Mouse (Mus musculus): ENCODE data around the gene Esr1. TPM values are rescaled to one million over a fixed set of nuclear protein-coding genes. Genes with fewer than 3 reads are reported as not detected.

Esr1 gene
- total RNA-seq, 2 experiments from 2014 or later = 30.6 to 46.5 TPM

DNA sequence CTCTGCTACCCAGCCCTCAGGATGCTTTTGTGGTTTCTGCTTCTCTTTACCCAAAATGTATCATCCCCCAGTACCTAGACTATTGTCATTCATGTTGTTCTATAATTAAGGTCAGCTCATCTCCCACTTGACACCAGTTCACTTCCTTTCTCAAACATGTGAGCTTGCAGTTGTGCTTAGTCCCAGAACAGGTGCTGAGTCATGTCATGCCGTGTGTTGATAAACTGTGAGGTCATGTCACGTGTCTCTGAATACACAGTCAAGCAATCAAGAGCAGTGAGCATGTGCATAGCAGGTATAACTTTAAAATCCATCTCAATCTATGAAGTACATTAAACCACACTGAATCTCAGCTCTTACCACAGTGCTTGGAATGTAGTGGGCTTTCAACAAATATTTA, 297.9 kb downstream of the Esr1 start:
- Histone ChIP-seq H3K4me3 (no peak overlapping the region), H3K27ac (no peak overlapping the region)
- DNase-seq = no peak
- intact Hi-C loops (cut with DNase I) = no loop called here
- no peak for TF ChIP-seq CTCF (IDR thresholded peaks at IDR 0.05)

DNA sequence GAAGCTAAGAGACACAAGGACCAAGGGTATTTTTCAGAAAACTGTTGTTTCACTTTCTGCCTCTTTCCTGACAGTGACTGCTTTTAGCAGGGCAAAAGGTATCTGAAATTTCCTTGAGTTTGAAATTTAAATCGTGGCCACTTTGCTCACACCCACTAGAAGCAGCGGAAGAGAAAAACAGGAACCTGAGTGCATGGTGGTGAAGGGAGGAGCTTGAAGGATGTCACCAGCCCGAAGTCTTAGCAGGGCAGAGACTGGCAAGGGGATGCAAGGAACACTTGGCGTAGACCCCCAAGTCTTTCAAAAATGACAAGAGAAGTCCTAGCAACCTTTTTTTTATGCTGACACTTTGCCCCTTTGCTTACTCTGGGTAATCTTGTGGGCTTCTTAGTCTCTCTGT, 299.1 kb downstream of the Esr1 start:
- intact Hi-C loops (cut with DNase I) = no loop called here
- Histone ChIP-seq H3K4me3 (no peak overlapping the region), H3K27ac (no peak overlapping the region)
- no peak for DNase-seq
- no peak for TF ChIP-seq CTCF (IDR thresholded peaks at IDR 0.05)

GRCm38 (mm10) chr10:4919046-4919445, 307.7 kb downstream of the Esr1 start:
- Histone ChIP-seq H3K27ac (no peak overlapping the region), H3K4me3 (no peak overlapping the region)
- no peak for TF ChIP-seq CTCF (IDR thresholded peaks at IDR 0.05)
- intact Hi-C loops (cut with DNase I) = no loop called here
- DNase-seq = no peak

DNA sequence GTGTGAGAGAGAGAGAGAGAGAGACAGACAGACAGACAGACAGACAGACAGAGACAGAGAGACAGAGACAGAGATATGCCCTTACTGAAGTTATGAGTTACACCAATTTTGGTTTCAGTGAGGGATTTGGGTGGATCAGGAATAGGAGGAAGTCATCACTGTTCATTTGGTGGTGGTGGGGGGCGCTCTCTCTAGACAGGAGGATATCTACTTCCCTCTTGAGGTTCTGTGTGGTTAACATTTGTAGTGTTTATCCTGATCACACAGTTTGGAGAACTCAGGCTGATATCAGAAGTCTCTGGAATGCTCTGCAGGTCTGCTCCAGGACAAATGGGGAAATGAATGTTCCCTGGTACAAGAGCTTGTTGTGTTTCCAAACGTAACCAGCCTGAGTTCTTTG, 312.2 kb downstream of the Esr1 start:
- Histone ChIP-seq H3K4me3 (no peak overlapping the region), H3K27ac (no peak overlapping the region)
- no peak for DNase-seq
- no peak for TF ChIP-seq CTCF (IDR thresholded peaks at IDR 0.05)
- intact Hi-C loops (cut with DNase I) = no loop called here

GRCm38 (mm10) chr10:4924391-4924790, 313.0 kb downstream of the Esr1 start:
- no peak for DNase-seq
- intact Hi-C loops (cut with DNase I) = no loop called here
- Histone ChIP-seq H3K4me3 (no peak overlapping the region), H3K27ac (no peak overlapping the region)
- no peak for TF ChIP-seq CTCF (IDR thresholded peaks at IDR 0.05)

- no peak for TF ChIP-seq CTCF (IDR thresholded peaks at IDR 0.05)
- Histone ChIP-seq H3K4me3 (no peak overlapping the region), H3K27ac (peak overlapping the region; percentile 62)
- no peak for DNase-seq
- intact Hi-C loops (cut with DNase I) = no loop called here
Measured at GRCm38 (mm10) chr10:4943148-4943547, 331.8 kb downstream of the Esr1 start.

- TF ChIP-seq CTCF (IDR thresholded peaks at IDR 0.05) = no peak
- Histone ChIP-seq H3K27ac (peak overlapping the region; percentile 59), H3K4me3 (no peak overlapping the region)
- no peak for DNase-seq
- intact Hi-C loops (cut with DNase I) = no loop called here
Measured at GRCm38 (mm10) chr10:4944725-4945124, 333.3 kb downstream of the Esr1 start.

GRCm38 (mm10) chr10:4965768-4966167, 354.4 kb downstream of the Esr1 start:
- Histone ChIP-seq H3K4me3 (no peak overlapping the region), H3K27ac (no peak overlapping the region)
- no peak for TF ChIP-seq CTCF (IDR thresholded peaks at IDR 0.05)
- intact Hi-C loops (cut with DNase I) = no loop called here
- no peak for DNase-seq

GRCm38 (mm10) chr10:4971156-4971555, 359.8 kb downstream of the Esr1 start:
- Histone ChIP-seq H3K27ac (no peak overlapping the region), H3K4me3 (no peak overlapping the region)
- intact Hi-C loops (cut with DNase I) = no loop called here
- DNase-seq = no peak
- no peak for TF ChIP-seq CTCF (IDR thresholded peaks at IDR 0.05)

DNA sequence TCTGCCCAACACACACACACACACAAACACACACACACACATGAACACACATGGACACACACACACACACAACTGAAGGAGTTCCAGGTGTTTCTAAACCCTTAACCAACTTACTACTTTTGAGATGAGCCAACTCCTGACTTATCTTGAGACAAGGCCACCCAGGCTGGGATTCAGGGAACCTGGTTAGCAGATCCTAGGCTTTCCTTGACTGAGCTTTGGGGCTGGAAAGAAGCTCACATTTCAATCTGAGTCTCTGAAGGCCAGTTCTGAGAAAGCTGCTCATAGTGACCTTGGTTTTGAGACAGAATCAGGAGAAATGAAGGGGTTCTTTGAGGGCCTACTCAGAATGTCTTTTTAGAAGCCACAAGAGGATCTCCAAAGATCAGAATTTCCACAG, 360.2 kb downstream of the Esr1 start:
- TF ChIP-seq CTCF (IDR thresholded peaks at IDR 0.05) = no peak
- intact Hi-C loops (cut with DNase I) = no loop called here
- Histone ChIP-seq H3K27ac (no peak overlapping the region), H3K4me3 (no peak overlapping the region)
- DNase-seq = no peak

- H3K4me3 ChIP-seq = no peak overlapping the region
- intact Hi-C loops (cut with DNase I) = no loop called here
- no peak for TF ChIP-seq CTCF (IDR thresholded peaks at IDR 0.05)
- no peak overlapping the region for H3K27ac ChIP-seq
- DNase-seq = no peak
Measured at GRCm38 (mm10) chr10:4972026-4972425, 360.6 kb downstream of the Esr1 start.

GRCm38 (mm10) chr10:4974246-4974645, 362.9 kb downstream of the Esr1 start:
- TF ChIP-seq CTCF (IDR thresholded peaks at IDR 0.05) = no peak
- intact Hi-C loops (cut with DNase I) = no loop called here
- H3K27ac ChIP-seq = no peak overlapping the region
- no peak for DNase-seq
- H3K4me3 ChIP-seq = no peak overlapping the region

DNA sequence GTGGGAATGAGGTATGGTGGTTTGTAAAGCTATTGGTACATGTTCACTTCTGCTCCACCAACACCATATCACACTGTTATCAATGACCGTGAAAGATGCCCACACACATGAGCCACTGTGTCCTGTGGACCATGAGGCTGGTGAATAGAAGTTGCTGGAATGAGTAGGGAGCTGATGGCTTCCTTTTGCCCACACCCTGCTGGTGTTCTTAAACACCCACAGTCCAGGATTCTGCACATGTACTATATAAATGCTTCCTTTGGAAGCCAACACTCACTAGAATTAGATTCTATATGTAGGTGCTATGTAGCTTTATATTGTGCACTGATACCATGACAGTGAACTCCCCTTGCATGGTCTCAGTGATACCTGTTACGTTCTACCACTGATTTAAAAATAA, 365.2 kb downstream of the Esr1 start:
- Histone ChIP-seq H3K4me3 (no peak overlapping the region), H3K27ac (no peak overlapping the region)
- no peak for DNase-seq
- intact Hi-C loops (cut with DNase I) = no loop called here
- TF ChIP-seq CTCF (IDR thresholded peaks at IDR 0.05) = no peak

GRCm38 (mm10) chr10:4977374-4977773, 366.0 kb downstream of the Esr1 start:
- Histone ChIP-seq H3K27ac (no peak overlapping the region), H3K4me3 (no peak overlapping the region)
- no peak for TF ChIP-seq CTCF (IDR thresholded peaks at IDR 0.05)
- no peak for DNase-seq
- intact Hi-C loops (cut with DNase I) = no loop called here

DNA sequence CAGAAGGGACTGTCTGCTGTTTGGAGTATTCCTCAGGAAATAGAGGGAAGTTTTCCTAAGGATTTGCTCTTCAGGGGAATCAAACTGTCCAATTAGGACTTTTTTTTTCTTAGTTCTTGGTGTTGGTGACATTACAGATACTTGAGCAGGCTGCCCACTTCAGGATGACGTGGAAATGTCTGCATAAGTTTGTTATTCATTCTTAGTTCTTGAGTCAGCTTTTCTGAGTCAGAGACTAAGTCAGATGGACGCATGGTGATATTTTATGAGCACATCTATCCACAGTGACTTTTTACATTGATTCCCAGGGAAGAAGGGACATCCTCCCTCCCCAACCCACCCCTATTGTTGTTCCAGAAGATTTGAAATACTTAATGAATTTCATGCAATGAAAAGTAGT, 372.5 kb downstream of the Esr1 start:
- no peak for DNase-seq
- H3K4me3 ChIP-seq = no peak overlapping the region
- intact Hi-C loops (cut with DNase I) = no loop called here
- TF ChIP-seq CTCF (IDR thresholded peaks at IDR 0.05) = no peak
- no peak overlapping the region for H3K27ac ChIP-seq

Data from gastrocnemius, adult 2 months (tissue).